Mouse (Mus musculus) heart, embryonic 12.5 days (tissue): ENCODE data around the gene Plekha3. TPM values are rescaled to one million over a fixed set of nuclear protein-coding genes. Genes with fewer than 3 reads are reported as not detected.

Experiments used
- ATAC-seq: fragments of 200-750 bp; cut with Nextera tagmentation; 2 replicates; pipeline ENCODE4 v1.8.0; 2017; ENCODE audit warnings: moderate TSS enrichment, moderate library complexity; ENCODE audit not compliant: insufficient number of reproducible peaks, low FRiP score
- H3K27ac ChIP-seq: fragments of 300-500 bp; sonication (generic); 2 replicates; pipeline ENCODE4 v1.5.1; 2016; ENCODE audit warnings: mild to moderate bottlenecking, moderate library complexity; ENCODE audit not compliant: poor library complexity, severe bottlenecking
- H3K27me3 ChIP-seq: fragments of 300-500 bp; sonication (generic); replicated peaks from 2 replicates; pipeline ENCODE4 v1.6.1; 2016; ENCODE audit warnings: mild to moderate bottlenecking, moderate library complexity
- H3K36me3 ChIP-seq: fragments of 300-500 bp; sonication (generic); 2 replicates; pipeline ENCODE4 v1.6.1; 2016; ENCODE audit warnings: mild to moderate bottlenecking, moderate library complexity
- H3K4me1 ChIP-seq: fragments of 300-500 bp; sonication (generic); replicated peaks from 2 replicates; pipeline ENCODE4 v1.6.1; 2016; ENCODE audit warnings: mild to moderate bottlenecking
- H3K4me2 ChIP-seq: fragments of 300-500 bp; sonication (generic); 2 replicates; pipeline ENCODE4 v1.6.1; 2016; ENCODE audit warnings: mild to moderate bottlenecking, moderate library complexity
- H3K4me3 ChIP-seq: fragments of 300-500 bp; sonication (generic); 2 replicates; pipeline ENCODE4 v1.5.1; 2016; ENCODE audit warnings: mild to moderate bottlenecking
- H3K9ac ChIP-seq: fragments of 300-500 bp; sonication (generic); 2 replicates; pipeline ENCODE4 v1.6.1; 2016; ENCODE audit warnings: mild to moderate bottlenecking, moderate library complexity
- H3K9me3 ChIP-seq: fragments of 300-500 bp; sonication (generic); replicated peaks from 2 replicates; pipeline ENCODE4 v1.6.1; 2016; ENCODE audit warnings: mild to moderate bottlenecking, moderate library complexity
- WGBS: fragments of 180-500 bp; shearing (Covaris S2); methylation state at CpG from one replicate; pipeline ENCODE4 v1.1.7; 2016; 5-methylcytosine and 5-hydroxymethylcytosine counted together
- polyA plus RNA-seq: library from polyadenylated mRNA; unstranded; fragments of >200 nt; fragmentation: Nextera tagmentation; extraction: Ambion mirVana; gene quantifications from 2 replicates; pipeline ENCODE4 v1.2.1, GENCODE M21; 2016

The Plekha3 gene
- polyA plus RNA-seq, 1 experiment from 2014 or later, result 14.9 TPM

GRCm38 (mm10) chr2:76655982-76656381 lies 19.1 kb upstream of the Plekha3 start:
- Histone ChIP-seq H3K4me3 (no peak overlapping the region), H3K36me3 (no peaks in the 10 kb centered on the region), H3K27ac (no peak overlapping the region), H3K9me3 (no peaks in the 10 kb centered on the region), H3K4me2 (no peak overlapping the region), H3K4me1 (no peaks in the 10 kb centered on the region), H3K27me3 (no peaks in the 10 kb centered on the region), H3K9ac (no peak overlapping the region)
- WGBS, result 9% methylated on average over 1 of the region's 1 CpGs
- ATAC-seq, result no peak

GRCm38 (mm10) chr2:76658551-76658950 lies 16.5 kb upstream of the Plekha3 start:
- H3K4me2 ChIP-seq, result no peak overlapping the region
- 79% methylated on average over 13 of the region's 13 CpGs for WGBS
- H3K9ac ChIP-seq, result no peak overlapping the region
- H3K9me3 ChIP-seq, result no peaks in the 10 kb centered on the region
- H3K27ac ChIP-seq, result no peak overlapping the region
- peaks cover 15% of the 10 kb centered on the region for H3K36me3 ChIP-seq
- no peak for ATAC-seq
- no peak overlapping the region for H3K4me3 ChIP-seq
- no peaks in the 10 kb centered on the region for H3K4me1 ChIP-seq
- H3K27me3 ChIP-seq, result no peaks in the 10 kb centered on the region

- Histone ChIP-seq H3K9ac (no peak overlapping the region), H3K27me3 (no peaks in the 10 kb centered on the region), H3K4me2 (no peak overlapping the region), H3K9me3 (no peaks in the 10 kb centered on the region), H3K4me1 (no peaks in the 10 kb centered on the region), H3K27ac (no peak overlapping the region), H3K36me3 (peaks cover 22% of the 10 kb centered on the region), H3K4me3 (no peak overlapping the region)
- 61% methylated on average over 7 of the region's 8 CpGs for WGBS
- no peak for ATAC-seq
Measured at GRCm38 (mm10) chr2:76659419-76659818, 15.7 kb upstream of the Plekha3 start.

GRCm38 (mm10) chr2:76665531-76665930 lies 9.6 kb upstream of the Plekha3 start:
- Histone ChIP-seq H3K9ac (no peak overlapping the region), H3K27ac (no peak overlapping the region), H3K36me3 (peaks cover 38% of the 10 kb centered on the region), H3K27me3 (no peaks in the 10 kb centered on the region), H3K9me3 (no peaks in the 10 kb centered on the region), H3K4me2 (no peak overlapping the region), H3K4me3 (no peak overlapping the region), H3K4me1 (no peaks in the 10 kb centered on the region)
- 93% methylated on average over 7 of the region's 7 CpGs for WGBS
- ATAC-seq, result no peak

- H3K27ac ChIP-seq, result no peak overlapping the region
- peaks cover 33% of the 10 kb centered on the region for H3K36me3 ChIP-seq
- H3K9ac ChIP-seq, result no peak overlapping the region
- 68% methylated on average over 5 of the region's 5 CpGs for WGBS
- H3K4me1 ChIP-seq, result peaks cover 4% of the 10 kb centered on the region; the same call in 1 of the 2 replicates
- no peak overlapping the region for H3K4me3 ChIP-seq
- no peaks in the 10 kb centered on the region for H3K27me3 ChIP-seq
- H3K9me3 ChIP-seq, result no peaks in the 10 kb centered on the region
- no peak overlapping the region for H3K4me2 ChIP-seq
- ATAC-seq, result no peak
Measured at GRCm38 (mm10) chr2:76667200-76667599, 7.9 kb upstream of the Plekha3 start.

GRCm38 (mm10) chr2:76671641-76672040 lies 3.4 kb upstream of the Plekha3 start:
- no peak for ATAC-seq
- H3K9ac ChIP-seq, result no peak overlapping the region
- peak overlapping the region; percentile 78 for H3K4me2 ChIP-seq
- H3K27me3 ChIP-seq, result no peaks in the 10 kb centered on the region
- peaks cover 5% of the 10 kb centered on the region for H3K36me3 ChIP-seq
- WGBS, result 85% methylated on average over 6 of the region's 6 CpGs
- H3K4me1 ChIP-seq, result peaks cover 24% of the 10 kb centered on the region
- peak overlapping the region; percentile 47 for H3K4me3 ChIP-seq
- H3K27ac ChIP-seq, result no peak overlapping the region
- no peaks in the 10 kb centered on the region for H3K9me3 ChIP-seq

- no peak for ATAC-seq
- H3K9ac ChIP-seq, result peak overlapping the region; percentile 74
- H3K27me3 ChIP-seq, result no peaks in the 10 kb centered on the region
- H3K4me2 ChIP-seq, result peak overlapping the region; percentile 78
- no peaks in the 10 kb centered on the region for H3K9me3 ChIP-seq
- H3K4me1 ChIP-seq, result peaks cover 27% of the 10 kb centered on the region
- WGBS, result 25% methylated on average over 9 of the region's 9 CpGs
- H3K4me3 ChIP-seq, result peak overlapping the region; percentile 47
- peak overlapping the region; percentile 70 for H3K27ac ChIP-seq
- H3K36me3 ChIP-seq, result no peaks in the 10 kb centered on the region
Measured at GRCm38 (mm10) chr2:76672134-76672745, 2.8 kb upstream of the Plekha3 start.

- 0% methylated on average over 17 of the region's 17 CpGs for WGBS
- peak within 1 kb of the TSS; percentile 78 for H3K4me2 ChIP-seq
- H3K36me3 ChIP-seq, result no peaks in the 10 kb centered on the region
- ATAC-seq, result peak; percentile 92
- peak within 1 kb of the TSS; percentile 47 for H3K4me3 ChIP-seq
- peak within 1 kb of the TSS; percentile 70 for H3K27ac ChIP-seq
- peaks cover 30% of the 10 kb centered on the region for H3K4me1 ChIP-seq
- peak within 1 kb of the TSS; percentile 74 for H3K9ac ChIP-seq
- H3K9me3 ChIP-seq, result no peaks in the 10 kb centered on the region
- H3K27me3 ChIP-seq, result no peaks in the 10 kb centered on the region
Measured at GRCm38 (mm10) chr2:76672966-76673392, 2.1 kb upstream of the Plekha3 start, which contains the start of gene Fkbp7. TSS of gene Fkbp7 (minus strand) at chr2:76673116.

- H3K27ac ChIP-seq, result peak overlapping the region; percentile 70
Measured at GRCm38 (mm10) chr2:76673472-76674081, 1.5 kb upstream of the Plekha3 start.

GRCm38 (mm10) chr2:76675451-76675850 lies 370 bp downstream of the Plekha3 start:
- peak overlapping the region; percentile 88 for H3K9ac ChIP-seq
- peaks cover 30% of the 10 kb centered on the region for H3K4me1 ChIP-seq
- WGBS, result under 1% methylated on average over 38 of the region's 44 CpGs
- H3K4me2 ChIP-seq, result peak overlapping the region; percentile 88
- H3K36me3 ChIP-seq, result peaks cover 13% of the 10 kb centered on the region
- H3K4me3 ChIP-seq, result peak overlapping the region; percentile 93
- H3K27ac ChIP-seq, result peak overlapping the region; percentile 76
- H3K9me3 ChIP-seq, result no peaks in the 10 kb centered on the region
- H3K27me3 ChIP-seq, result no peaks in the 10 kb centered on the region
- ATAC-seq, result peak; percentile 54

More at GRCm38 (mm10) chr2:76673472-76674081, 1.5 kb upstream of the Plekha3 start:
- Histone ChIP-seq H3K4me2 (peak overlapping the region; percentile 78), H3K27me3 (no peaks in the 10 kb centered on the region), H3K4me1 (peaks cover 30% of the 10 kb centered on the region), H3K4me3 (peak overlapping the region; percentile 47), H3K9ac (no peak overlapping the region), H3K36me3 (peaks cover under 1% of the 10 kb centered on the region; the same call in 1 of the 2 replicates), H3K9me3 (no peaks in the 10 kb centered on the region)
- ATAC-seq, result no peak
- WGBS, result 31% methylated on average over 7 of the region's 7 CpGs

- Histone ChIP-seq H3K9ac (peak overlapping the region; percentile 52; the same call in 1 of the 2 replicates), H3K4me3 (peak overlapping the region; percentile 93), H3K4me1 (peaks cover 30% of the 10 kb centered on the region), H3K4me2 (peak overlapping the region; percentile 88), H3K36me3 (peaks cover 16% of the 10 kb centered on the region), H3K27ac (no peak overlapping the region), H3K9me3 (no peaks in the 10 kb centered on the region), H3K27me3 (no peaks in the 10 kb centered on the region)
- no peak for ATAC-seq
- WGBS, result 18% methylated on average over 4 of the region's 4 CpGs
Measured at GRCm38 (mm10) chr2:76675949-76676348, 868 bp downstream of the Plekha3 start.
